Mouse (Mus musculus) CH12.LX (cell line): ENCODE measurements around the gene Rilpl1.

Experiments
- CHD1 ChIP-seq: IDR thresholded peaks from 2 replicates; pipeline ENCODE4 v1.6.1; 2012; ENCODE audit warnings: low read depth, low read length, improper control_type of control experiment, inconsistent platforms
- CHD2 ChIP-seq: IDR thresholded peaks from 2 replicates; pipeline ENCODE4 v1.6.1; 2011; ENCODE audit warnings: low read length, improper control_type of control experiment
- MAX ChIP-seq: IDR thresholded peaks from 2 replicates; pipeline ENCODE4 v1.6.1; 2011; ENCODE audit warnings: low read length, improper control_type of control experiment

DNA sequence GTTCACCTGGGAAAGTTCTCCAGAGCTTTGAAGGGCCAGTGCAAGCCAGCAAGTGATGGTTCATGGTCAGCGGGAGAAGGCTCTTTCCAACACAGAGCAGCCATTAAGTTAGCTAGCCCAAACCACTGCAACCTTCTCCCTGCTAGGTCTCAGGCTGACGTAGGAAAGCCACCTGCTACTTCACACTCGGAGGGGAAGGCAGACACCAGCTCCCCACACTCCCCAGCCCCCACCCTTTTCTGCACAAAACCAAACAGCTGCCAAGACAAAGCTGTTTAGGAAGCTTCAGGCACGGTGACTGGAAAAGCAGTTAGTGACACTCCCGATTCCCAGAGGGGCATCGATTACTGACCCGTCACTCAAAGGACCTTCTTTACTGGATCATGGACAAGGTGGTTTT is 35.6 kb downstream of the Rilpl1 start:
- TF ChIP-seq CHD2 = no peak
- no peak for TF ChIP-seq CHD1
- no peak for TF ChIP-seq MAX
